Mouse (Mus musculus) right cerebral cortex, adult 18-20 months (tissue): ENCODE measurements at regions not wholly inside any gene's neighbourhood (a gene's known extent, or its start where the extent isn't known, plus 50 kb on each side); places are given as distances from the start of the nearest gene placed in this dataset.

Experiments
- DNase-seq: peaks from one replicate; pipeline ENCODE4 v3.0.0; 2022; ENCODE audit warnings: mixed read lengths

- no peak for DNase-seq
These were observed 60.5 kb downstream of the Sec61b start for GRCm38 (mm10) chr4:47534959-47535358.

- DNase-seq = no peak
These were observed 93.2 kb downstream of the Sec61b start for GRCm38 (mm10) chr4:47567694-47568093.

- DNase-seq = no peak
These were observed 96.4 kb downstream of the Sec61b start for GRCm38 (mm10) chr4:47570846-47571245.

DNA sequence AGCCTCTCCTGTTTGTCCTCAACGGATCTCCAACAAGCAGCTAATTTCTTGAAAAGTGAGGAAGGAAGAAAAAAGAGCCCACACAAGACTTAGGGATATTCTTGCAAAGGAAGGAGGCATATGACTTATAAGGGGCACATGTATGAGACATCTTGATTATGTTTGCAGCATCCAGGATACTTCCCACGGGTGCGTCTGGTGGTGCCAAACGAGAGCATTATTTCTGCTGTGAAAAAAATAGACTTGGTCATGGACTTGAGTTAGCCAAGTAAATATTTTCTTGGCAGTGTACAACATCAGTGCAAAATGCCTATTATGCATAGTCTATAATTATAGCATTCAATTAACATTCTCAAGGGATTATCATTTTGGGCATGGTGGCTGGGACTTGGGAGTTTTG lies 101.6 kb downstream of the Sec61b start:
- DNase-seq = peak; percentile 15

DNA sequence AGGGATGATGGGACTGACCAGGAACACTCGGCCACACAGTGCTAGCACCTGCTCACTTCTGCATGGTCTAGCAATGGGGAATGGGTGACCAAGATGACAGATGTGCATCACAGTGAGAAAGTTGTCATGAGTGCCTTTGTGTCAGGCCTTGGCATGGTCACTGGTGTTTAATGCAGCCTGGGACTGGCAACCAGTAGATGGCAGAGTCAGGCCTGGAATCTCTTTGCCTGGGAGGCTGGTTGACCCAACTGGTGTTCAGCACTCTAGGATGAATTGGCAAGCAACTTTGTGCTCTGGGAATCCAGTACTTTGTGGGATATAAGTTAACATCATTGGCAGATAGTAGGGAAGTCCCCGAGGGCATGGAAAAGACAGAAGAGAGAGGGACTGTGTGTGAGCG lies 103.0 kb downstream of the Sec61b start:
- DNase-seq = peak; percentile 35

DNA sequence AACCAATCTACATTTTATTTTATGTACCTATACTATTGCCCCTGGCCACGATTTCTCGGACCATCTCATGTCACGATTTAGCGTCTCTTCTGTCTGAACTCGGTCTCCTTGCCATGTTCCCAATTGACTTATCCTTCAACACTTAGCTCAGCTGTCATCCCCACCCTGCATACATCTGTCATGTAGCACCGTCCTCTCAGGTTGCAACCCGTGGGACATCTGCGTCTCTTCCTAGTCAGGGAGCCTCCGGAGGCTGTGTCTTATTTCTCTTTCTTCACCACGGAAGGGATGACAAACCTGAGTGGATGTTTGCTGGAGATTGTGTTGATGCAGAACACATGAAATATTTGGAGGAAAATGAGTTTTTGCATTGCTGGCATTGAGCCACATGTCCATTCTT lies 104.2 kb downstream of the Sec61b start:
- no peak for DNase-seq

- no peak for DNase-seq
These were observed 106.1 kb downstream of the Sec61b start for GRCm38 (mm10) chr4:47580556-47580955.

- DNase-seq = no peak
These were observed 112.8 kb downstream of the Sec61b start for GRCm38 (mm10) chr4:47587256-47587655.

DNA sequence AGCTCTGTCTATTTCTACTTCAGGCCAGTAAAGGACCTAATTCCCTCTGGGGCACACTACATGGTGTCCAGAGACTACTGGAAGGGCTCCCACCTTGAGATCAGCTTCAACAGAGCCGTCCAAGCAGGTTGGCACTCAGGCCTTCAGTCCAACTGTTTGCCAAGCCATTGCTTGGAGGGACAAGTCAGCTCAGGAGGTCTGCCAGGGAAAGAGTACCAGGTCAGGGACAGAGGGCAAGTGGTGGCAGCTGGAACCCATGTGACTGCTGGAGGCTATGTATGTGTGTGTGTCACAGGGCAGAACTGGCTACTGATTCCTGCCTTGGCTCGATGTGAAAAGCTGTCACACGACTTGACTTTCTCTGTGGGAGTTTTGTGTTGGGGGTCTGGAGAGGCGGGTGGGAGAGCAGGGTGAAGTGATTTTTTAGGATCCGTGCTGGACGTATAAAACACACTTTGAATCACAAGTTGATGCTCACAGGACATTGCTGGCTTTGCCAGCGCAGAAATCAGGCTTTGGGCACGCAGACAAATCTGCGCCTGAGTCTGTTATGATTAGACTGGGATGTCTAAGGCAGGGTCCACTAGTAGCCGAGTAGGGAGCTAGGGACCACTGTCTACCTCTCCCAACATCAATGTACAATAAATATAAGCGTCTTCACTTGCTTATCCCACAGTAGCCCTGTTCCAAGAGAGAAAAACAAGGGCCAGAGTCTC lies 118.0 kb downstream of the Sec61b start:
- DNase-seq = no peak

- no peak for DNase-seq
These were observed 118.7 kb downstream of the Sec61b start for GRCm38 (mm10) chr4:47593155-47593554.

DNA sequence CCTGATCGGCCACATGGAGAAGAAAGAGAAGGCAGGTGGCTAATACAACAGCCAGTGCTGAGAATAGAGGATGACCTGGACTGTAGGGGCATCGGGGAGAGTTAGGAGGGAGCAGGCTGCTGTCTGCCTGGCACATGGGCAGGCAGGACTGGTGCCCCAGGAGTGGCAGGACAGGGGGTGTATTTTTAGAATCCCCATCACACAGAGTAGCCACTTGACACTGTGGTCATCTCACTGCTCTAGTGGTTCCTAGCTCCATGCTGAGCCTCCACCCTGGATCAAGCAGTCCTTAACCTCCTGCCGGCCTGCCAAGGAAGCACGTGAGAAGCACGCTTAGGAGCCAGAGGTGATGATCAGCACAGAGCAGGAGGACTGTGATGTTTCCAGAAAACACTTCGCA lies 119.7 kb downstream of the Sec61b start:
- DNase-seq = no peak

DNA sequence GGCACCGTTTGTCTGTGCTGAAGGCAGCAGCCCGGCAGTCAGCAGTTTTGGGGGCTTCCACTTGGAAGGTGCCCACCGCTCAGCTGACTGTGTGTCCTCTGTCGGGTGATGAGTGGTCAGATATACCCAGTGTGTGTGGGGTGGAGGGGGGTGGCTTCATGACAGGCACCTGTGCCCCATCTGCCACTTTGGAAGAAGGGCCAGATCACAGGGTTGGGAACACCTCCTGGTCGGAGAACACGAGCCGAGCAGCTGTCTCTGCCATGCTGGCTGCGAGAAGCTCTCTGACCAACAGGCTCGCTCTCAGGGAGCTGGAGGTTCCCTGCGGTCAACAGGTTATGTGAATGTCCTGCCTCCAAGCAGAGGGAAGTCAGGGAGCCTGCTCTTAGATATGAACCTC lies 121.4 kb downstream of the Sec61b start:
- DNase-seq = no peak

DNA sequence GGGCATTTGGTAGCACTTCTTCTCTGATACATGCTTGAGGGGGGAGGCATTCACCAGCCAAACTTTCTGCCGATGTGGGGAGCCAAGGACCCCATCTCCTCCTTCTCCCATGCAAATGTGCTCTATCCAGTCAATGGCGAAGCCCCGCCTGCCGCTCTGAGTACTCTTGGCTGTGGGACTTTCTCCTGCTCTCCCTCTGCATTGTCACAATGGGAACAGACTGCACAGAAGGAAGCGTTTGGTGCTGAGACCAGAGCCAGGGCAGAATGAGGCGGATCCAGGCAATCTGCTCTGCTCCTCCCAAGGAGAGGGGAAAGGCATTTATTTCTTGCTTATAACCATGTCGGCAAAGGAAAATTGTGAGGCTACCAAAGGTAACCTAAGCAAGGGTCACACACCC lies 123.1 kb downstream of the Sec61b start:
- no peak for DNase-seq

GRCm38 (mm10) chr4:47598216-47598615 lies 123.8 kb downstream of the Sec61b start:
- DNase-seq = peak; percentile 39

DNA sequence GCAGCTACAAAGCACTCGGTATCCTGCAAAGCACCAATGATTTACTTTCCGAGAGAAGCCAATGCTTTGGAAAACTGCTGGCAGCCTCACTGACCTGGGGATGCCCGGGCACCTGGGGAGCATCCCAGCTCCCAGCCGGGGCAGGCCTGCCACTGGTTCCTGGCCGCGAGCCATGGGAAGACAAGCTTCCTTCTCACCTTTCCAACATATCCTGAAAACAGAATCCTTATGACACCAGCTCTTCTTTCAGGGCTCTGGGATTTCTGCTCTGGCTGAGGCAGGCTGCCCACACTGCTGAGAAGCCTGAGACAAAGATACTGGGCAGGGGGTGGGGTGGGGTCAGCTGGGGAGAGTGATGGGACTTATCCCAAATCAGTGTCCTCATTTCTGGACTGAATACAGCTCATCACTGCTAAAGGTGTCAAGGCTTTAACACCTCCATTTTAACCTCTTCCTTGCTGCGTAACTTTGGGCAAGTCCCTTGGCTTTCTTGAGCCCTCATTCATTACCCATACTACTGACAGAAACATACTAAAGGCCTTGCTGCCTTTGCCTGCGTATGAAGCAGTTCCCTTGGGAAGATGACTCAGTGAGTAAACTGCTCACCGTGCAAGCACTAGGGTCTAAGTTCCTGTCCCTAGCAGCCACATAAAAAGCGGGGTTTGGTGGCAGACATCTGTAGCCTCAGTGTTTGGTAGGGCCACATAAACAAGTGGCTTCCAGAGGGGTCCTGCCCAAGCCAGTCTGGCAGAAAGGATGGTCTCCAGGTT lies 127.0 kb downstream of the Sec61b start:
- DNase-seq = no peak

DNA sequence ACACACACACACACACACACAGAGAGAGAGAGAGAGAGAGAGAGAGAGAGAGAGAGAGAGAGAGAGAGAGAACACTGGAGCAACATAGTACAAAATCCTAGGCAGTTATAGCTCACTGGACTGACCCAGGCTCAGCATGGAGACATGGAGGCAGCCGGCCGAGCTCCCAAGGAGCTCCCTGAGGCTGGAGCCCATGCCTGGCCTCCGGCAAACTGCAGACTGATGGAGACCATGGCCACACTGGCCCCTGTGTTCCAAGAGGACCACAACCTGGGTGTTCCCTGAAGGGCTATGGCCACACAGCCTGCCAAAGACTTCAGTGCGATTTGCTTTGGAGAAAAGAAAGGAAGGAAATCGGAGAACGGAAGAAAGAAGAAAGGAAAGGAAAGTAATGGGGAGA lies 128.9 kb downstream of the Sec61b start:
- DNase-seq = no peak

DNA sequence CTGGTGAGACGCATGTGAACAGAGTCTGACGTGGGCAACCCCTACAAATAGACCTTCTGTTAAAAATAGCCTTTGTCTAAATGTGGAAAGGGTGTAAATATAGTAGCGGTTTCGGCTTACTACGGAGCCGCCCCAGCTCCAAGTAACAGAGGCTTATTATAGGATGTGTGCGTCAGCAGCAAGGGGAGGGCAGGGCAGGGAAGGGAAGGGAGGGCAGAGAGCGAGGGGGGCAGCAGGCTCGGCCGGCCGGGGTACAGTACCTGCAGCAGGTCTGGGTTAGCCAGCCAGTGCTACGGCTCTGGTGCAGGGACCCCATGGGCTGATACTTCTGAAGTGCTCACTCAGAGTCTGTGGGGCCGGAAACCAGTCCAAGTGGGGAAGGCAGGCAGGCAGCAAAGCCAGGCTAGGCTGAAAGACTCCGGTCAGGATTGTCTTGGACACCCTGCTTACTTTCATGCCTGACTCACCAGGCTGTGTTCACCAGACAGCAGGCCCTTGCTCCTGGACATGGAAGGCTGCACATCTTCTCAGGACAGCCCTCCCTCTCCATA lies 129.5 kb downstream of the Sec61b start:
- DNase-seq = peak; percentile 67

GRCm38 (mm10) chr4:47605676-47606075 lies 131.2 kb downstream of the Sec61b start:
- no peak for DNase-seq

DNA sequence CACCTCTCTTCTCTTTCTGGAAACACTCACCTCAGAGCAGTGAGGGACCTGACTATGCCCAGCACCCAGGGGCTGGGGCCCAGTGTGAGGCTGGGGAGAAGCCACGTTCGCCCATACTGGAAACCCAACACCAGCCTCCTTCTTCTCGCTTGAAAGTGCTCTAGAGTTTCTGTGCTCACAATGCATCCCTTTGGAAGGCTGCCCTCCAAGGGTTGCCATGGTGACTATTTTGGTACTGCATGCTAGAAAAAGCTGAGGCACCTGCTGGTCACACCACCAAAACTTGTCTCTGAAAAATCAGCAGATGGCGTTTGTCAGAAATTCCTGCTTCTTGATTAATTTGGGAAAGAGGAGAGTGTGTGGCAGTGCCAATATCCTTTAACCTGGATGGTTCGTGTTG lies 134.2 kb downstream of the Sec61b start:
- DNase-seq = peak; percentile 89

- no peak for DNase-seq
These were observed 136.5 kb downstream of the Sec61b start for GRCm38 (mm10) chr4:47610913-47611312.

GRCm38 (mm10) chr4:47616525-47616924 lies 142.1 kb downstream of the Sec61b start:
- DNase-seq = no peak

GRCm38 (mm10) chr4:47620700-47621099 lies 146.2 kb downstream of the Sec61b start:
- DNase-seq = no peak

GRCm38 (mm10) chr4:47622851-47623743 lies 148.6 kb downstream of the Sec61b start:
- DNase-seq = no peak
